7 mouse cellular contexts compared by ENCODE assay signal in the genomic region with DNA sequence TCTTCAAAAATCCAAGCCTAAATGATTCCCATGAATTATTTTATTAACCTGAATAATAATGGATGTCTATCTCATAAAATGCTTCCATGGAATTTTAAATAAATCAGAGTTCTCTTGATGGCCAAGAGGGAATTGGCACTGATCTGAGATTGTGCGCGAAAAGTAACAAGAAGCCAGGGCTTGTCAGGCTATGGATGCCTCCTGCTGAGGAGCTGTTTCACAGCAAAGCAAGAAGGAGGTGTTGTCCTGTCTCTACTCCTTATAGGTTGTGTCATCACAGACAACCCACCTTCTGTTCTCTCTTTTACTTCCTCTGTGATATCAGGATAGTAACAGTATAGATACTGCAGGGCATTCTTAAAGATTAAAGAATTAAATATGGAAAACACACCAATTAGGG.
"Had no signal": no experiment of that assay in that cellular context is flagged by ENCODE, and none has a peak within 500 bp of the region (broad histone marks: within the 10 kb centered on the region; RNA-seq: fewer than 3 reads in every experiment).

No protein-coding gene starts in this region.

- ATAC-seq: liver, embryonic 12.5 days; midbrain, embryonic 16.5 days had no signal

- DNase-seq: kidney, postnatal 14 days; lung, postnatal 14 days; right cerebral cortex, postnatal 14 days; thymus, adult 18-20 months; thymus, postnatal 14 days had no signal
